Mouse (Mus musculus) neural tube, embryonic 15.5 days (tissue): Measurements from ENCODE around the gene Fmr1. TPM values are rescaled to one million over a fixed set of nuclear protein-coding genes. Genes with fewer than 3 reads are reported as not detected.

Experiments used
- polyA plus RNA-seq: library from polyadenylated mRNA; unstranded; fragments of >200 nt; fragmentation: Nextera tagmentation; extraction: Ambion mirVana; gene quantifications from 2 replicates; pipeline ENCODE4 v1.2.1, GENCODE M21; 2015

Gene Fmr1
- polyA plus RNA-seq, 1 experiment from 2014 or later: 45.5 TPM

Other genes starting within 250 kb of the Fmr1 start
- 0.32 TPM in 1 of 2 replicates, not detected in the other for gene Fmr1nb, start 83.3 kb downstream of the Fmr1 start, polyA plus RNA-seq
- gene Gm14698, start 142.6 kb downstream of the Fmr1 start, polyA plus RNA-seq: 2.4 and 2.9 TPM in 2 replicates
- not detected in 2 replicates for gene Gm6812, start 214.5 kb downstream of the Fmr1 start, polyA plus RNA-seq